Mouse (Mus musculus) embryonic facial prominence, embryonic 11.5 days (tissue): ENCODE results near the gene Ints7. TPM values are rescaled to one million over a fixed set of nuclear protein-coding genes. Genes with fewer than 3 reads are reported as not detected.
A peak's percentile ranks its signal among the peaks of the same experiment; 100 is the strongest.

Experiments used
- ATAC-seq: fragments of 200-750 bp; cut with Nextera tagmentation; replicated peaks from 2 replicates; pipeline ENCODE4 v1.8.0; 2017; ENCODE audit warnings: low read depth; ENCODE audit not compliant: insufficient number of reproducible peaks, low FRiP score, low TSS enrichment
- DNase-seq: peaks from one replicate; pipeline ENCODE4 v3.0.0-alpha.2; 2015; ENCODE audit warnings: low spot score
- H3K27ac ChIP-seq: fragments of 300-500 bp; sonication (generic); replicated peaks from 2 replicates; pipeline ENCODE4 v1.5.1; 2014; ENCODE audit warnings: mild to moderate bottlenecking, low read depth, low read length, control low read depth
- H3K27me3 ChIP-seq: fragments of 300-500 bp; sonication (generic); 2 replicates; pipeline ENCODE4 v1.6.1; 2014; ENCODE audit warnings: mild to moderate bottlenecking, low read length, moderate library complexity, mixed read lengths; ENCODE audit not compliant: control insufficient read depth, insufficient read depth
- H3K36me3 ChIP-seq: fragments of 300-500 bp; sonication (generic); replicated peaks from 2 replicates; pipeline ENCODE4 v1.6.1; 2014; ENCODE audit warnings: low read depth, mild to moderate bottlenecking, low read length, moderate library complexity, mixed read lengths; ENCODE audit not compliant: control insufficient read depth, insufficient read depth
- H3K4me1 ChIP-seq: fragments of 300-500 bp; sonication (generic); 2 replicates; pipeline ENCODE4 v1.6.1; 2014; ENCODE audit warnings: low read length, mixed read lengths; ENCODE audit not compliant: control insufficient read depth, insufficient read depth
- H3K4me2 ChIP-seq: fragments of 300-500 bp; sonication (generic); 2 replicates; pipeline ENCODE4 v1.6.1; 2014; ENCODE audit warnings: low read depth, mild to moderate bottlenecking, control low read depth, low read length, moderate library complexity
- H3K4me3 ChIP-seq: fragments of 300-500 bp; sonication (generic); 2 replicates; pipeline ENCODE4 v1.5.1; 2014; ENCODE audit warnings: low read depth, low read length, control low read depth
- H3K9ac ChIP-seq: fragments of 300-500 bp; sonication (generic); replicated peaks from 2 replicates; pipeline ENCODE4 v1.6.1; 2014; ENCODE audit warnings: mild to moderate bottlenecking, control low read depth, low read length
- H3K9me3 ChIP-seq: fragments of 300-500 bp; sonication (generic); replicated peaks from 2 replicates; pipeline ENCODE4 v1.6.1; 2016; ENCODE audit warnings: mild to moderate bottlenecking, low read length, inconsistent platforms, mixed read lengths; ENCODE audit not compliant: control insufficient read depth
- WGBS: fragments of 180-500 bp; shearing (Covaris S2); extraction: QIAGEN DNeasy Blood & Tissue Kit; methylation state at CpG from one replicate; pipeline ENCODE4 v1.1.7; 2014; 5-methylcytosine and 5-hydroxymethylcytosine counted together
- polyA plus RNA-seq: library from polyadenylated mRNA; unstranded; fragments of >200 nt; fragmentation: Nextera tagmentation; extraction: Ambion mirVana; gene quantifications from 2 replicates; pipeline ENCODE4 v1.2.1, GENCODE M21; 2014

Gene Ints7
- polyA plus RNA-seq, 1 experiment from 2014 or later, result 53.4 TPM

GRCm38 (mm10) chr1:191570415-191570814 is 5.0 kb upstream of the Ints7 start:
- H3K36me3 ChIP-seq, result no peaks in the 10 kb centered on the region; the same call in 1 of the 2 replicates
- ATAC-seq, result no peak
- H3K27ac ChIP-seq, result no peak overlapping the region
- DNase-seq, result no peak
- no peaks in the 10 kb centered on the region for H3K4me1 ChIP-seq
- 89% methylated on average over 3 of the region's 3 CpGs for WGBS
- H3K4me3 ChIP-seq, result no peak overlapping the region
- H3K27me3 ChIP-seq, result no peaks in the 10 kb centered on the region
- no peak overlapping the region for H3K4me2 ChIP-seq
- no peaks in the 10 kb centered on the region for H3K9me3 ChIP-seq
- no peak overlapping the region for H3K9ac ChIP-seq

DNA sequence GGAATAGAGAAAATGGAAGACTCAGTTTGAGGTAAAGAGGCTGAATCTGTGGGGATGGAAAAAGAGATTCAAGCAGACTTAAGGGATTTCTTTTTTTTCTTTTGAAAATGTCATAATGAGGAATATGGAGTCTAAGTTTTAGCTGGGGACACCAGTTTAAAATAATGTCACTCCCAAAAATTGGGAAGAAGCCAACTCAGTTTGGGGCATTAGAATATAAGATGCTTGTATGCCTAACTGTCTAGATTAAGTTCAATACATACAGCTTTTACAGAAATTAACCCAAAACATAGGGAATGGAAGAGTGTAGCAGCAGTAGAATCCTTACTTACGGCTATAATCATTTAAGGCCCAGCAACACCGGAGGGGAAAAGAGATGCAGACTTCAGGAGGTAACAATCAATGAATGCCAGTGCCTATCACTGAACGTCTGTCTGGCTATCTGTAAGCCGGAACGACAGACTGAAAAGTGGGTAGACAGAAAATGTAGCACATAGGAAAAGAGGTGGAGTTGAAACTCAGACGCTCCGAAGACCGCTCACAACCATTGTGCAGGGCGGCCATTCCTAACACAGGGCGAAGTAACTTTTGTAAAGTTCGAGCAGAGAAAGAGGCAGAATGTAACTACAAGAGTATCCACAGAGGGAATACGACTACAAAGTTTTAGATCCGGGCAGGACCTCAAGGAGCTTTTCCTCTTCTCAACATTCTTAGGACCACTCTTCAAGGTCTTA is 1.4 kb upstream of the Ints7 start:
- DNase-seq (peak; percentile 28), ATAC-seq (no peak)
- WGBS, result 2% methylated on average over 13 of the region's 13 CpGs
- Histone ChIP-seq H3K4me1 (peaks cover 2% of the 10 kb centered on the region; the same call in 1 of the 2 replicates), H3K9me3 (no peaks in the 10 kb centered on the region), H3K4me2 (peak overlapping the region; percentile 55), H3K36me3 (no peaks in the 10 kb centered on the region; the same call in 1 of the 2 replicates), H3K27me3 (no peaks in the 10 kb centered on the region), H3K9ac (peak overlapping the region; percentile 89), H3K4me3 (peak overlapping the region; percentile 91), H3K27ac (no peak overlapping the region)

- ATAC-seq (peak; percentile 30), DNase-seq (peak; percentile 81)
- H3K36me3 ChIP-seq, result no peaks in the 10 kb centered on the region
- peak overlapping the region; percentile 91 for H3K4me3 ChIP-seq
- no peaks in the 10 kb centered on the region for H3K27me3 ChIP-seq
- WGBS, result under 1% methylated on average over 52 of the region's 52 CpGs
- H3K9ac ChIP-seq, result peak overlapping the region; percentile 89
- peaks cover 2% of the 10 kb centered on the region; the same call in 1 of the 2 replicates for H3K4me1 ChIP-seq
- H3K27ac ChIP-seq, result peak overlapping the region; percentile 90
- H3K9me3 ChIP-seq, result no peaks in the 10 kb centered on the region
- H3K4me2 ChIP-seq, result peak overlapping the region; percentile 55
These were observed 472 bp upstream of the Ints7 start for GRCm38 (mm10) chr1:191574871-191575457.

DNA sequence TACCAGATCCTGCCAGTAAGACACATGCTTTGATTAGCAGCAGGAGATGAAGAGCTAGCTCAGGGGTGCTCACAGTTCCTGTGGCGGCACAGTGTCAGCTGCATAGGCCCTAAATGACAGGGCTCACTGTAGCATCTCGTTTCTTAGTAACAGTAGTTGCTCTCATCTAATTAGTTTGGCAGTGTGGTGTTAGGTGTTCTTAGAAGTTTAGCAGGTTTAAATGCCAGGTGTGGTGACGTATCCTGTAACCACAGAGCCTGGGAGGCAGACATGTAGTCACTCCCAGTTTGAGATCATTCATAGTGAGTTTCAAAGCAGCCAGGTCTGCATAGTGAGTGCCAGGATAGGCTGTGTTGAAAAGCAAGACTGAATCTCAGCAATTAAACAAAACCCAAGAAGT is 4.1 kb downstream of the Ints7 start:
- no peak overlapping the region for H3K9ac ChIP-seq
- WGBS, result 85% methylated on average over 3 of the region's 3 CpGs
- no peak overlapping the region for H3K4me2 ChIP-seq
- no peaks in the 10 kb centered on the region for H3K9me3 ChIP-seq
- H3K4me3 ChIP-seq, result no peak overlapping the region
- H3K4me1 ChIP-seq, result peaks cover 2% of the 10 kb centered on the region; the same call in 1 of the 2 replicates
- DNase-seq (no peak), ATAC-seq (no peak)
- H3K27me3 ChIP-seq, result no peaks in the 10 kb centered on the region
- H3K36me3 ChIP-seq, result no peaks in the 10 kb centered on the region
- H3K27ac ChIP-seq, result no peak overlapping the region

DNA sequence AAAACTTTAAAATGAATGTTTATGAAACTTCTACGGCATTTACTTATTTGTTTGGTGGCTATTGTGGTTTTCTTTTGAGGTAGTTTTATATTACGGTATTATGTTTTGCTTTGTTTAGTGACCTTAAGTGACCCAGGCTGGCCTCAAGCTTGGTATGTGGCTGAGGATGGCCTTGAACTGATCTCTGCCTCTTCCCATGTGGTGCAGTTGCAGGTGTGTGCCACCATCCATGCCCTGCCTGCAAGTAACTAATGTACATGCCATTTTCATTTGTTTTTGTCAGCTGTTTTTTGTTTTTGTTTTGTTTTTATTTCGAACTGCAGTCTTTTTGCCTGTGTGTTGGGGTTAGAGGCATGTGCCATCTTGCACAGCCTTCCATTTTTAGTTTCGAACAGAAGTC is 6.2 kb downstream of the Ints7 start:
- no peak for ATAC-seq
- Histone ChIP-seq H3K36me3 (0 out of 2 replicates have a peak, but pooled peaks cover 2% of the 10 kb centered on the region), H3K27me3 (no peaks in the 10 kb centered on the region), H3K4me3 (no peak overlapping the region), H3K9ac (no peak overlapping the region), H3K27ac (no peak overlapping the region), H3K4me1 (peaks cover 2% of the 10 kb centered on the region; the same call in 1 of the 2 replicates), H3K9me3 (no peaks in the 10 kb centered on the region), H3K4me2 (no peak overlapping the region)
- DNase-seq, result no peak
- 95% methylated on average over 4 of the region's 4 CpGs for WGBS

DNA sequence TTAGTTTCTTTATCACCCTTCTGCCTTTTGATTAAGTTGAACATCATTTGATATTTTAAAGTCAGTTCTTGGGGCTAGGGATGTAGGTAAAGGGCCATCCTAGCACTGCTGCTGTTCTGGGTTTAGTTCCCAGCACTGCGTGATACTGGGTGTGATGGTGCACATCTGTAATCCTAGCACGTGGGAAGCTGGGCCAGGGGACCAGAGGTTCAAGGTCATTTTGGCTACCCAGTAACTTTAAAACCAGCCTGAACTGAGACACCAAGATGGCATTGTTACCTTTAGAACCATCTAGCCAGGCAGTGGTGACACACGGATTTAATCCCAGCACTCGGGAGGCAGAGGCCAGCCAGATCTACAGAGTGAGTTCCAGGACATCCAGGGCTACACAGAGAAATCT is 8.4 kb downstream of the Ints7 start:
- H3K9ac ChIP-seq, result no peak overlapping the region
- DNase-seq, result no peak
- no peak overlapping the region for H3K27ac ChIP-seq
- no peak overlapping the region for H3K4me2 ChIP-seq
- H3K9me3 ChIP-seq, result no peaks in the 10 kb centered on the region
- H3K36me3 ChIP-seq, result peaks cover 12% of the 10 kb centered on the region
- H3K4me1 ChIP-seq, result no peaks in the 10 kb centered on the region
- H3K4me3 ChIP-seq, result no peak overlapping the region
- 91% methylated on average over 4 of the region's 4 CpGs for WGBS
- ATAC-seq, result no peak
- no peaks in the 10 kb centered on the region for H3K27me3 ChIP-seq

- DNase-seq (no peak), ATAC-seq (no peak)
- WGBS, result 89% methylated on average over 4 of the region's 4 CpGs
- no peak overlapping the region for H3K9ac ChIP-seq
- H3K4me3 ChIP-seq, result no peak overlapping the region
- H3K27me3 ChIP-seq, result no peaks in the 10 kb centered on the region
- no peak overlapping the region for H3K4me2 ChIP-seq
- H3K9me3 ChIP-seq, result no peaks in the 10 kb centered on the region
- no peak overlapping the region for H3K27ac ChIP-seq
- no peaks in the 10 kb centered on the region for H3K4me1 ChIP-seq
- H3K36me3 ChIP-seq, result peaks cover 13% of the 10 kb centered on the region
These were observed 9.0 kb downstream of the Ints7 start for GRCm38 (mm10) chr1:191584483-191584882.

- no peak for DNase-seq
- Histone ChIP-seq H3K9me3 (no peaks in the 10 kb centered on the region), H3K4me1 (no peaks in the 10 kb centered on the region), H3K36me3 (peaks cover 13% of the 10 kb centered on the region), H3K27me3 (no peaks in the 10 kb centered on the region), H3K9ac (no peak overlapping the region), H3K27ac (no peak overlapping the region), H3K4me2 (no peak overlapping the region), H3K4me3 (no peak overlapping the region)
- WGBS, result 91% methylated on average over 2 of the region's 2 CpGs
- no peak for ATAC-seq
These were observed 10.3 kb downstream of the Ints7 start for GRCm38 (mm10) chr1:191585704-191586103.
